Mouse (Mus musculus): Measurements from ENCODE around the gene Marveld3.

The Marveld3 gene

DNA sequence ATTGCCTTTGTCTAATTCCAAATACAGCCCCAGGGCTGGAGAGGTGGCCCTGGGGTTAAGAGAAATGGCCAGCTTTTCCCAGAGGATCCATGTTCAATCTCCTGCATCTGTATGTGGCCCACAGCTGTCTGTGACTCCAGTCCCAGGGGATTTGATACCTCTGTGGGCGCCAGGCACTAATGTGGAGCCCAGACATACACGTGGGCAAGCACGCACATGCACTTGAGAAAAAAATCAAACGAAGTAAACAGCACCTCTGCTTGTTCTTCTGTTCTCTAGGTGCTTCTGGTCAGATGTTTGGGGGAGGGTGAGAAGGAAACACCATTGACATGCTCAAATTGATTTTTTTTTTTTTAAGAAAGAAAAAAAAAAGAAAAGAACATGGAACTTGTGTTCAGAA, 2.1 kb upstream of the Marveld3 start:
- no peak for DNase-seq (ENCODE audit: low spot score)

DNA sequence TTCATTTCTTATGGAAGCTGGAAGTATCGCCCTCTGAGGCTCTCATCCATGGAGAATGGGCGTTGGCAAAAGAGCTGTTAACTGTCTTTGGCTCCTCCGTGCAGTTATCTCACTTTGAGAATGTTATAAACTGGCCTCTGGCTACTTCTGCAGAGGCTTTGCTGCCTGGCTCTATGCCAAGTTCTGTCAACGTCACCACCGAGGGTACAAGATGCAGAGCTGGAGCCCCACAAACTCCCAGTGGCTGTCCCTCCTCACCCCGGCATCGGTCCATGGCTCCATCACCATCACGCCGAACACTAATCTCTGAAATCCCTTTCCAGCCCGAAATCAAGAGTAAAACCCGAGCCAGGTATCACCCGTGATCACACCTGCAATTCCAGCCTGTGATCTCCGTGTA, 1.4 kb upstream of the Marveld3 start:
- no peak for DNase-seq (ENCODE audit: low spot score)

DNA sequence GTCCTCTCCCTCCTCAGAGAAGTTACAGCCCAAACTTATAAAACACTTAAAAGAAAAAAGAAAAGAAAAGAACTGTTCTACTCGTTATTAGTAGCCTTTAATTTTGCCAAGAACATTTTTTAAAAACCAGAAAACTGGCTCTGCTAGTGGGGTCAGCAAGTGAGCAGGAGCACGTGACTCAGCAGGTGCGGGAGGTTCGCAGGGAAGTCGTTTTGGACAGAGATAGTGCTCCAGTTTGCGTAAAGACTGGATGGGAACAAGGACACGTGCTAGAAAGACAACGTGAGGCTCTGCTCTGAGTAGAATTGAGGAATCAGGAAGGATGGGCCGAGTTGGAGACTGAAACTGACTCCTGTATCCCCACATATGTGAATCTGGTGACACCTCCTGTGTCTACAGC, 893 bp upstream of the Marveld3 start:
- DNase-seq (ENCODE audit: low spot score), result no peak

DNA sequence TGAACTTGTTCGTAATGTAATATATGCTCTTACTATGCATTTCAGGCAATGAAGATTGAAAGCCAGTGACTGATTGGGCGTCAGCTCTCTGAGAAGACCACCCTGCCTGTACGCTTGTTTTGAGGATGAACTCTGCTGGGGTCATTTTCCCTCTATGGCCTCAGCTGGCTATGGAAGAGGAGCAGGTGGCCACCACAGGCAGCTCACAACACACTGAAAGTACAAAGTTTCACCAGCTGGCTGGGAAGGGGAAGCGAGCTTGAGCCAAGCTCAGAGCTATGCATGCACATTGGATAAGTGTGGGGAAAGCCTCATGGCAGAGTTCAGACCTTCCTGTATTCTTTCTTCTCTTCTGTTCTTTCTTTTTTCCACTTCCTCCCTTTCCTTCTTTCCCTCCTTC, 2.9 kb downstream of the Marveld3 start:
- DNase-seq (ENCODE audit: low spot score), result no peak

DNA sequence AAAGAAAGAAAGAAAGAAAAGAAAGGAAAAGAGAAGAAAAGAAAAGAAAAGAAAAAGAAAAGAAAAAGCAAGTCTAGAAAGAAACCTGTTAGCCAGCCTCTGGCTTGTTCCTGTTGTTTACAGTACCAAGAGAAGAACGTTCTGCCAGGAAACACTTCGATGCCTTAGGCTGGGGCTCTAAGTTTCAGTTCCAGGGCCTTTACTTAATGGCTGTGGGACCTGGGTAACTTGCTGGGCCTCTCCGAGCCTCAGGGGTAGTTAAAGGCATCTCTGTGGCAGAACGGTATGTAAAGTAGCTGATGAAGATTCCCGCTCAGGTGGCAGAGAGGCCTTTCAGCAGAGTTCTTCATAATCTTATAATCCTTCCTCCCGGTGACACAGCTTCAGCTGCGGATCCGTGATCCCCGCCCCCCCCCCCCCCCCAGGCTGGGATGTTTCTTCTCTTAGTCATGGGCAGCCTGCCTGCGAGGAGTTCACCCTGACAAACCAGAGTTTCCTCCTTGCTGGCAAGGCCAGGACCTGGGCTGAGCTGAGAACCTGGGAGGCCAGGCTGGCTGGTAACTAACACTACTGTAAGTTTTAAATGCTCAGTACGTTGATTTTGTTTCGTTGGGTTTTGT, 3.9 kb downstream of the Marveld3 start:
- DNase-seq (ENCODE audit: low spot score), result no peak

DNA sequence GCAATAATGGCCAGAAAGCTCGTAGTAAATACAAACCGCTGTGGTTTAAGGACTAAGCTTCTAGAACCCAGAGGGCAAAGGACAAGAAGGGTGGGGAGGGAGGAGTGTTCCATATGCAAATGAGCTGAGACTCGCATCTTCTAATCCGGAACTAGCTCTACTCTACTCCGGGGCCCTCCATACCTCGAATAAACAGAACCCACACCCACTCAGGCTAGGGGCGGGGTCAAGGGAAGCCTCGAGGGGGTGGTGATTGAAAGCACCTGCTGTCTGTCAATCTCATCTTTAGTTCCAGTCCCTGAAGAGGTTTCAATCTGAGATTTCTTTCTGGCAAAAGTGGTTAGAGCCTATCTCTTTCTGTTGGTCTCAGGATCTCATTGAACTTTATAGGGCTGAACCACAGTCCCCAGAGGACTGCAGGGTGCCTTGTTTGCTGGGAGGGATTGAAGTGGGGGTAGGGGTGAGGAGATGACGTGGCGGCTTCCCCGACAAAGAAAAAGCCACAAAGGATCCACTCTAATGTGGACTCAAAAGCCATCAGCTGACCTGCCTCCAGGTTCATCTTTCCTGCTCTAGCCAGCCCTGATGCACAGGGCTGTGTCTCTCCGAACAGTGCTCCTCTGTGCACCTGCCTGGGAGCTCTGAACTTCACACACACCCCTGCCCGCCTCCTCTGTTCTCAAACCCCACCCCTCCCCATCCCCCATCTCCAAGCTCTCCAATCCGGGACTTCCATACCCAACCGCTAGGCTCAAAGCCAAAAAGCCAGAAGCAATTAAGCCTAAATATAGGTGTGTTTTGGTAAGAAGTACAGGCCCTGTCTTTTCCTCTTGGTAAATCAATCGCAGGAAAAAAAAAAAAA, 4.6 kb downstream of the Marveld3 start:
- DNase-seq (ENCODE audit: low spot score), result peak; percentile 17

DNA sequence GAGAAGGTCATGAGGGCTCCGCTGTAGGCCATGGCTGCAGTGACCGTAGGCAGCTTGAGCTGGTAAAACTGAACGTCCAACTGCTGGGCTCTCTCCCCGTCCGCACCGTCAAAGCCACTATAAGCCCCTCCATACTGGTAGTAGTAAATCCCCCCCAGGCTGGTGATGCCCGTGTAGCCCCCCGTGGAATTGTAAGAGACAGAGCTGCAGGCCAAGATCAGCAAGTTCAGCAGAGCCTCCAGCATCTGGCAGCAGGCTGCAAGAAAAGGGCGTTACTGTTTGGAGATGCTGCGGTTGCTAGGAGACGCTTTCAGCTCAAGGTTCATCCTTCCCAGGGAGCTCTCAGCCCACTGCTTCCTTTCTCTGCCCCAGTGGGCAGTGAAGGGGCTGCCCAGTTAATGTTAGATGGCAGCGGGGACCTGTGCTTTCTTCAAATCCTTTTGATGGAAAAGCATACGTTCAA, 7.5 kb downstream of the Marveld3 start:
- DNase-seq (ENCODE audit: low spot score), result no peak

DNA sequence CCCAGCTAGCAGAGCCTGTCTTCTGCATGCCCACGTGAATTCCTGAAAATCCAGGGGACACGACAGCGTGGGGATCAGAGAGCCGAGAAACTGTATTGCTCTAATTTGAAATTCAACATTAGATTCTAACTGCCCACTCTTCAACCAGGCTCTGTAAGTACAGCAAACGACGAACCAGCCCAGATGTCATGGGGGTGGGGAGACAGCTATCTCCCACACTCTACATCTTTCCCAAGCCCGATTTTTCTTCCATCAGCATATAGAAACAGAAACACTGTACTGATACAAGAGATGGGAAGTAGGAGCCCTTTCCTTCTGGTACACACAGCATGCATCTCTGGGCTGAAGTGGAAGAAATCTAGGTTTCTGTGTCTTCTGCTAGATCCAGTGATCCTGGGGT, 9.8 kb downstream of the Marveld3 start:
- DNase-seq (ENCODE audit: low spot score), result no peak

DNA sequence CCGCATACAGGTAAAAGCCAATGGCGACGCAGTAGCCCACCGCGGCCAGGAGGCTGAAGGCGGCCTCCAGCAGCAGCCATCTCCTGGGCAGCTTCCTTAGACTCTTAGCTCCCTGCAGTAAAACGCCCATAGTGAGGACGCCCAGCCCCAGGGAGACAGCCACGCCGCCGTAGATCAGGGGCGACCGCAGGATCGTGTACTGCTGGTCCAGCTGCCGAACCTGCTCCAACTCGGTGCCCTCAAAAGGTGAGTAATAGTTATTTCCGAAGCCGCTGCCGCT, 13.8 kb downstream of the Marveld3 start:
- no peak for DNase-seq (ENCODE audit: low spot score)

DNA sequence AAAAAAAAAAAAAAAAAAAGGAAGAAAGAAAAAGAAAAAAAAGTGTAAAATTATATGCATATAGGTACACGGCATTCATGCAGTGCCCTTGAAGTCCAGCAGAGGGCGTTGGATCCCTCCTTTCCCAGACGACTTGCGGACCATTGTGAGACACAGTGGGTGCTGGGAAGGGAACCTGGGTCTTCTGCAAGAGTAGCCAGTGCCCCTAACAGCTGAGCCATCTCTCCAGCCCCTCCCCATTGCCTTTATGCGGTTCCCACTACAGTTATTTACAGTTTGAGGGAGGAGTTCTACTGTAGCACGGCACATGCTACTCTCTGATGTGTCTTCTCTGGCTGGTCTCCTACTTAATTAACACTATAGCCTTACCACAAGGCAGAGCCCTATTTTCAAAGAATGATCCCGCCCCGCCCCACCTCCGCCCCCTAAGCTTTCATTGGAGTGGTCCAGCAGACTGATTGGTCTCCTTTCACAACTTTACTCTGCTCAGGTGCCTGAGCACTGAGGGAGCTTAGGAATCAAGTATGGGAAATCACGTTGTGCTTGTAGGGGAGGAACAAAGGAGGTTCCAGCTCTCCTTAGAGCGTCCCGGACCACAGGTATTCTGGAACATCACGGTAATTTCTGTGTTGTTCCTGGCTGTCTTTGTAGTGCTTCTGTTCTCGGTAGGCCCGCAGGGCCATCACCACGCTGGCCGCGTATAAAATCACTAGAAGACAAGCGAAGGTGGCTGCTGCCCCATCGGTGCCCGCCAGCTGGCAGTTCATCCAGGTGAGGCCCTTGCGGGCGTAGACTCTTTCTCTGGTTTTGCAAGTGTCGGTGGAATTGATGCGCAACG, 14.3 kb downstream of the Marveld3 start:
- DNase-seq (ENCODE audit: low spot score), result no peak

DNA sequence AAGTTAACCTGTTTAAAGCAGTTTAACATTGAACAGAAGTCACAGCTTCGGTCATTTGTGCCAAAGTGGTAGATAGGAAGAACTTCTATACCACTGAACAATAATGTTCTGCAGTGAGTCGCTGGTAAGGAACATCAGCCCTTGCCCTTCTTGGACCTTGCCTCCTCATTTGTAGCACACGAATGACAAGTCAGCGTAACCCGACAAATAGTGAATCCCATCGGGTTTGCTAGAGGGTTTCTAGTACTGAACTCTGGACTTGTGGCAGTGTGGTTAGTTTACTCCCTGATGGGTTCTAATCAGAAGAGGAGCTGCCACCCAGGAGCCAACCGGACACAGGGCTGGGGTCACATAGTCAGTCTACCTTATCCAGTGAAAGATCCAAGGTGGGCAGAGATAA, 15.7 kb downstream of the Marveld3 start:
- no peak for DNase-seq (ENCODE audit: low spot score)

DNA sequence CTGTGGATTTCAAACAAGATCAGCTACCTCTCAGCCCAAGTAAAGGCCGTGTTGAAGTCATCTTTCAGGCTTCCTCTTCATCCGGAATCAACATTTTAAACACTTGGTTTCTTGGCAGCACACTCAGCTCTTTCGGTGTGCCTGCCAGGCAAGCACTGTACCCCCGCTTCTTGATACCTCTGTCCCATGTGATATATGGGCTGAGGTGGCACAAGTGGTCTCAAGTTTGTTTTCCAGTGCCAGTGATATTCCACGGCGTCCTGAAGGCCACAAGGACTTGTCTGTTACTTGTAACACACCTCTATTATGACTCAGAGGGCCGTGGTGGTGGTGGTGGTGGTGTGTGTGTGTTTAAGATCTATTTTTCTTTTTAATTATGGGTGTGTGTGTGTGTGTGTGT, 16.3 kb downstream of the Marveld3 start:
- no peak for DNase-seq (ENCODE audit: low spot score)

DNA sequence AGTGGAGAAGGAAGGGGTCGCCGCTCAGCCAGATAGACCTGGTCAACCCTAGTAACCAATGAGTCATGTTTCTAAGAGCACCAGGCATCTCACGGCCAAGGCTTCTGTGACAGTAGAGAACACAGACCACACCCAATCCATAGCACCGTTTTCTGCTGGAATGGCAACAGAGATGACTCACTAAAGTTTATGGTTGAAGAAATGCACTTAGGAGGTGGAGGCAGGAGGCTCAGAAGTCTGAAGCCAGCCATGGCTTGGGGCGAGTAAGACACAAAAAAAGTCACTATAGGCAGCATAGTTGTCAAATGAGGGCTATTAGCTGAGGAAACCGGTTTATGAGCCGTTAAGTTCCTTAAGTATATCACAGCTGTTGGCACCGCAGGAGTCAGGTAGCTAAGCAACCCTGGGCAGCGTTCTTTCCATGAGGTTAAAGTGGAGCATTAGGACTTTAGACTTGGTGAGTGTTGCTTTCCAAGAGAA, 16.8 kb downstream of the Marveld3 start:
- no peak for DNase-seq (ENCODE audit: low spot score)

DNA sequence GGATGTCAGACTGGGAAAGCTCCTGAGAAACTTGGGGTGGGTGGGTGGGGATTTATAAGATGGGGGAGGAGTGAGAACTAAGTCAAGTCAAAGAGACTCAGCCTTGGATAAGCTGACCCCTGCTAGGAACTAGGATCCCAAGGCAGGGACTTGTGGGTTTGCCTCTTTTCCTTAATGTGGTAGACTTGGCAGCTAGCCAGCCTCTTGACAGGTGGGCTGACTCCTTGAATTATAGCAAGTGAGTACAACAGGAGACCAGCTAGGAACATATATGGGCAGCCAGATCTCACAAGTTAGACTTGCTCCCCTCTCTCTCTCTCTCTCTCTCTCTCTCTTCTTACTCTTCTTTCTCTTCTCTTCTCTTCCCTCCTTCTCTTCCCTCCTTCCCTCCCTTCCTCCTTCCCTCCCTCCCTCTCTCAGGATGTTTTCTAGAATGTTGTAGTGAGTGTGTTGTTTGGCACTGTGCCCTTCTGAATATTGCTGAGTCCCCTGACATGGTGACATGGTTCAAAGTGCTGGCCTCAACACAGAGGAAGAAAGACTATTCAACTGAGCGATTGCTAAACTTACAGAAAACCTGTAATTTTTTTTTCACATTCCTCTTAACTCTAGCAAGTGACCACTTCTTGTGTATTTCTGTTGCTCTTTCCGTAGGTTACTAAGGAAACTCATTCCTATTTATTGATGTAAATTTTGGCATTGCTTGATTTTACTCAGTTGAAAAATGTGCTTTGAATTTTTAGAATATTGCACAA, 20.2 kb downstream of the Marveld3 start:
- DNase-seq (ENCODE audit: low spot score), result no peak

DNA sequence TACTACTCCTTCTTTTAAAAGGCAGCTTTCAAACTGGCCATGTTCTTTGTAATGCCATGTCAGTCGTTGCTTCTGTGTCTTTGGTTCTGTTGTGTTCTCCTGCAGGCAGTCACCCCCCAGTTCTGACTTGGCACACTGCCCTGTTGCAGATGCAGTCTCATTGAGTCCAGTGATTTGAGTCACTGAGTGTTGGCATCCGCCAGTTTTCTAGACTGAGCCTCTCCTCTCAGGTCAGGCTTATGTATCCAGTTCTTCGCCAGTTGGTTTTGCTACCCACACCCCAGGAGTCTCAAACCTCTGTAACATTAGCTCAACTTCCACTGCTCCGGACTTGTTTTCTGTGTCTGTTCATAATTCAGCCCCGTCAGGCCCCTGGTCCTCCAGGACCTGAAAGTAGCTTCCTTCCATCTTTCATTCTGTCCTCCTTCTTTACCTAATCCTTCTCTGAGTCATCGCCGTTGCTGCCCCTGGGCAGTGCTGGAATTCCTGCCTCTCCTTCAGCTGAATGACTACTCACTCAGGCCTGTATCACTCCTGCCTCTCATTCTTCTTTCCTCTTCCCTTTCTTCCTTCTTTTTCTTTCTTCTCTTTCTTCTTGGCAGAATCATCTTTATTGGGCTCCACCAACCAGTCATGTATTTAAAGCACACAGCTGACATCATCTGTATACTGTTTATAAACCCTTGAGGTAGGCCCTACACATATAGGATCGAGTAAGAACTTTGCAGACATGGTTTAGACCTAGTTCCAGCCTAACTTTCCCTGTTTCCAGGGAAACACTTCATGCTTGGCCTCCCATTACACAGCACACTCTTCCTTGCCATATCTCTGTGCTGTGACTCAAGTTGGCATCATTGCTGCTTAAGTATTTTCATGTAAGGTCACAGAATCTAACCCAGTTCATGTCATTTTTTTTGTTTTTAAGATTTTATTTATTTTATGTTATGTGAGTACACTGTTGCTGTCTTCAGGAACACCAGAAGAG, 41.3 kb downstream of the Marveld3 start:
- DNase-seq (ENCODE audit: low spot score), result no peak

DNA sequence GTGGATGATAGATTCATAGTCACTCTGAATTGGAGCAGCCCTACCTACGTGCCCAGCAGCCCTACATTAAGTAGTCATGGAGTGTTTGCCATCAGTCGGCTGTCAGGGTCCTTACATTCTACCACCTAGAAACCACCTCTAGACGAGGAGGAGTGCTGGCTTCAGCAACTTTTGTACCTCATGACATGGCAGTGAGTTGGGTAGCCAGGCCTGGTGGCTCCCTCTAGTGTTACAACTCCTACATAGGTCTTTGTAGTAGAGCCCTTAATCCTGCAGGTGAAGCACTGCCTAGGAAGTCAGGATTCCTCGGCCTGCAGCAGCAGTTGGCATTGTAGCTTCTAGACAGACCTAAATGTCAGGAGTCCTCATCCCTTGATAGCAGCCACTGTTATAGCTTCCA, 44.7 kb downstream of the Marveld3 start:
- DNase-seq (ENCODE audit: low spot score), result peak; percentile 27

DNA sequence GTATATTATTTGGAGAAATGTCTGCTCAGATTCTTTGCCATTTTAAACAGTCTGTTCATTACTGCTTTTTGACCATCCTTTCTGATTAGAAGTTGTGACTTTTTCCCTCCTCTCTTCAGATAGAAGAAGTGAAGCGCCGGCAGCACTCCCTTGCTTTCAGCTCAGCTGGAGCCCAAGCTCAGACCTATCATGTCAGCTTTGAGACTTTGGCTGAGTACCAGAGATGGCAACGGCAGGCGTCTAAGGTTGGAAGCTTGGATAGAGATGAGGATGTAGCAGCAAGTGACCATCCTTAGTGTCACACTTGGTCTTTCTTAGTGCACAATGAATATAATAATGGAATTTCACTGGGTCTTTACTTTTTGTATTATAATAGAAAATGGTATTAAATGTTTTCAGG, 54.6 kb downstream of the Marveld3 start:
- no peak for DNase-seq (ENCODE audit: low spot score)

DNA sequence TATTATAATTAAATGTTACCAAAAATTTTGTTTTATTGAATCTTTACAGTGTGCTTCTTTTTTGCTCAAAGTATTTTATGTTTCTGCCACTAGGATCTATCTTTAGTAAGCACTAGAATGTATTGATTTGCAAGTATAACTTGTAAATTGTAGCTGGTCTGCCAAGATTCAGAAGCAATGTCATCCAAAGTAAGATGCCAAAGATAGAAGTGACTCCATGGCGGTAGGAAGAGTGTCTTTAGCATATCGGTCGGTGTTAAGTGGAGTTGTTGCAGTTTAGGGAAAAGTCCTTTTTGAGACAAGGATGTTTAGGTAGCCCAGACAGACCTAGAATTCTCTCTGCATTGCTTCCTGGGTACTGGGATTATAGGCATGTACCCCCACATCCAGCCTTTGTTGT, 55.1 kb downstream of the Marveld3 start:
- no peak for DNase-seq (ENCODE audit: low spot score)

DNA sequence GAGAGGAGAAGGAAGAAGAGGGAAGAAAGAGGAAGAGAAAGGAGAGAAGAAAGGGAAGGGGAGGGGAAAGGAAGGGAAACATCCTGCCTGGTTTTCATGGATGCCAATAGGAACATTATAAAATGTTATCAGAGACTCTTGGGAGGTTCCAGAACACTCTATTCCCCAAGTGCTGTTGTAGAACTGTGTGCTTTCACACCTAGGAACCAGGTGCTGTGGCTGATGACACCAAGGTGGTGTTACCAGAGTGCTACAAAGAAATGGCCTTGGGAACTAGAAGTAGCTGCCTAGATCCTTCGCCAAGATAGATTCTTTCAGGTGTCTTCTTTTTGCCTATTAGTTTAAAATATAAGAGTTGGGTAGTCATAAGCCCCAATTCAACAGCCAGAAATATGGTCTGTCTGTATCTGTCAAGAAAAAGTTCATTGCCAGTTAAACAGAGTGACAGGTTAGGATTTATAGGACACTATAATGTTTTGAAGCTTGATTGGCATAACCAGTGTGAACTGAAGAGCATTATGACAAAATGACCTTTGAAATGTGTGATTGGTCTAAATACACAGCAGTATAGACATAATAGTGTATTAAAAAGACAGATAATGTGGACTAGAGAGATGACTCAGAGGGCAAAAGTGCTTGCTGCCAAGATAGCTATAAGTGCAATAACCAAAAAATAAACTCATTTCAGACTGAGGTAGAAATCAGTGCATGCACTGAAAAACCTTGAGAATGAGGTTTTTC, 56.9 kb downstream of the Marveld3 start:
- DNase-seq (ENCODE audit: low spot score), result no peak

DNA sequence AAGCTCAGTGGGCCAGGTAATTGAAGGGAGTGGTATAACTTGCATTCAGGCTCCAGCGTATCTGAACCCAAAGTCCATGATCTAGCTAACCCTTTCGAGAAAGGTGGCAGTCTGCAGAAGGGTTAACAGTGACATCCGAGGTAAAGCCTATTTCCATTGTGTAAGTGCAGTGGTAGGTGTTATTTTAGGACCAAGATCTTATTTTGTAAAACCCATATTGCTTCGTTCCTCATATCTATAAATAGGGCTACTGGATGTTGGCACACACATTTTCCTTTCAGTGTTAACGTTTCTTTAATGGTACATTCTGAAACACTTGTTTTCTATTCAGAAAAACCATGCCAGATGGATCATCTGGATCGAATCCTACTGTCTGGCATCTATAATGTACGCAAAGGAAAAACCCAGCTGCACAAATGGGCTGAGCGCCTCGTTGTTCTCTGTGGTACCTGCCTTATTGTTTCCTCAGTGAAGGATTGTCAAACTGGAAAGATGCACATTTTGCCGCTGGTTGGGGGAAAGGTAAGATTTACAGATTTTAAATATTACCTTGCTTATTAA, 58.0 kb downstream of the Marveld3 start:
- DNase-seq (ENCODE audit: low spot score), result no peak

Data from spleen, adult 12 weeks (tissue).